Mouse (Mus musculus) small intestine, adult 2 months (tissue): ENCODE results near the gene Smad1. TPM values are rescaled to one million over a fixed set of nuclear protein-coding genes. Genes with fewer than 3 reads are reported as not detected.
A peak's percentile ranks its signal among the peaks of the same experiment; 100 is the strongest.

ENCODE experiments used
- H3K27ac ChIP-seq: fragments of 200-500 bp; 2 replicates; pipeline ENCODE4 v1.5.1; 2012; ENCODE audit warnings: low read depth, low read length, control low read depth, inconsistent platforms; ENCODE audit not compliant: insufficient read depth
- H3K27me3 ChIP-seq: fragments of 200-500 bp; 2 replicates; pipeline ENCODE4 v1.6.1; 2012; ENCODE audit warnings: mild to moderate bottlenecking, moderate library complexity, low read length, inconsistent platforms; ENCODE audit not compliant: control insufficient read depth, insufficient read depth
- H3K36me3 ChIP-seq: fragments of 200-500 bp; 2 replicates; pipeline ENCODE4 v1.6.1; 2012; ENCODE audit warnings: mild to moderate bottlenecking, low read length, control low read depth, inconsistent platforms; ENCODE audit not compliant: control insufficient read depth, insufficient read depth
- H3K4me1 ChIP-seq: fragments of 200-500 bp; 2 replicates; pipeline ENCODE4 v1.6.1; 2012; ENCODE audit warnings: low read length, inconsistent platforms, mixed read lengths; ENCODE audit not compliant: control insufficient read depth, insufficient read depth, insufficient read length
- H3K4me3 ChIP-seq: fragments of 200-500 bp; 2 replicates; pipeline ENCODE4 v1.5.1; 2012; ENCODE audit warnings: low read depth, mild to moderate bottlenecking, control low read depth, inconsistent platforms, low read length, moderate library complexity
- CTCF ChIP-seq: fragments of 200-500 bp; IDR thresholded peaks from 2 replicates; pipeline ENCODE4 v1.5.1; 2012; ENCODE audit warnings: low read depth, mild to moderate bottlenecking, control low read depth, inconsistent platforms, low read length, moderate library complexity, mixed read lengths; ENCODE audit not compliant: insufficient replicate concordance, insufficient read length; ENCODE audit errors: extremely low read depth
- POLR2A ChIP-seq: fragments of 200-500 bp; IDR thresholded peaks from 2 replicates; pipeline ENCODE4 v1.6.1; 2012; ENCODE audit warnings: low read depth, mild to moderate bottlenecking, control low read depth, inconsistent platforms, low read length, moderate library complexity
- WGBS: fragments of 180-500 bp; shearing (Covaris S2); methylation state at CpG from one replicate; pipeline ENCODE4 v1.1.7; 2018; 5-methylcytosine and 5-hydroxymethylcytosine counted together
- polyA plus RNA-seq: library from polyadenylated mRNA; depleted of rRNA; stranded (reverse); fragments of >200 nt; gene quantifications from 2 replicates; pipeline ENCODE4 v1.2.3, GENCODE M21; 2012

Gene Smad1
- polyA plus RNA-seq, 1 experiment, result 54.1 TPM

GRCm38 (mm10) chr8:79355721-79356434 is 43.4 kb downstream of the Smad1 start:
- 70% methylated on average over 16 of the region's 16 CpGs for WGBS
- no peak for TF ChIP-seq POLR2A
- no peak for TF ChIP-seq CTCF
- H3K27ac ChIP-seq, result no peak overlapping the region
- no peaks in the 10 kb centered on the region for H3K27me3 ChIP-seq
- H3K36me3 ChIP-seq, result peaks cover 41% of the 10 kb centered on the region
- no peak overlapping the region for H3K4me3 ChIP-seq
- H3K4me1 ChIP-seq, result peaks cover 5% of the 10 kb centered on the region

GRCm38 (mm10) chr8:79354009-79354408 is 45.3 kb downstream of the Smad1 start:
- Histone ChIP-seq H3K27me3 (no peaks in the 10 kb centered on the region), H3K4me1 (peaks cover 5% of the 10 kb centered on the region), H3K27ac (no peak overlapping the region), H3K4me3 (no peak overlapping the region), H3K36me3 (peaks cover 49% of the 10 kb centered on the region)
- TF ChIP-seq POLR2A (no peak), CTCF (no peak)
- WGBS, result 87% methylated on average over 7 of the region's 7 CpGs

- Histone ChIP-seq H3K4me3 (no peak overlapping the region), H3K36me3 (peaks cover 51% of the 10 kb centered on the region), H3K27me3 (no peaks in the 10 kb centered on the region), H3K4me1 (peaks cover 15% of the 10 kb centered on the region), H3K27ac (no peak overlapping the region)
- 85% methylated on average over 8 of the region's 8 CpGs for WGBS
- no peak for TF ChIP-seq CTCF
- no peak for TF ChIP-seq POLR2A
Measured at GRCm38 (mm10) chr8:79351916-79352315, 47.4 kb downstream of the Smad1 start.

- 63% methylated on average over 3 of the region's 3 CpGs for WGBS
- H3K27ac ChIP-seq, result no peak overlapping the region
Measured at GRCm38 (mm10) chr8:79350805-79351204, 48.5 kb downstream of the Smad1 start.

GRCm38 (mm10) chr8:79350094-79350593 is 49.2 kb downstream of the Smad1 start:
- H3K4me3 ChIP-seq, result no peak overlapping the region
- peak overlapping the region; percentile 47; the same call in 1 of the 2 replicates for H3K27ac ChIP-seq
- peaks cover 22% of the 10 kb centered on the region for H3K4me1 ChIP-seq
- TF ChIP-seq POLR2A (no peak), CTCF (no peak)
- peaks cover 49% of the 10 kb centered on the region for H3K36me3 ChIP-seq
- H3K27me3 ChIP-seq, result no peaks in the 10 kb centered on the region
- 14% methylated on average over 6 of the region's 6 CpGs for WGBS

More at GRCm38 (mm10) chr8:79350805-79351204, 48.5 kb downstream of the Smad1 start:
- H3K27me3 ChIP-seq, result no peaks in the 10 kb centered on the region
- peaks cover 22% of the 10 kb centered on the region for H3K4me1 ChIP-seq
- no peak overlapping the region for H3K4me3 ChIP-seq
- no peak for TF ChIP-seq POLR2A
- no peak for TF ChIP-seq CTCF
- H3K36me3 ChIP-seq, result peaks cover 50% of the 10 kb centered on the region

- 38% methylated on average over 10 of the region's 10 CpGs for WGBS
- H3K27me3 ChIP-seq, result no peaks in the 10 kb centered on the region
- no peak for TF ChIP-seq POLR2A
- TF ChIP-seq CTCF, result no peak
Measured at GRCm38 (mm10) chr8:79346414-79346813, 52.9 kb downstream of the Smad1 start.

GRCm38 (mm10) chr8:79345856-79346255 is 53.5 kb downstream of the Smad1 start:
- Histone ChIP-seq H3K36me3 (peaks cover 54% of the 10 kb centered on the region), H3K4me3 (no peak overlapping the region), H3K27ac (no peak overlapping the region), H3K4me1 (peaks cover 22% of the 10 kb centered on the region), H3K27me3 (no peaks in the 10 kb centered on the region)
- WGBS, result 55% methylated on average over 6 of the region's 6 CpGs
- no peak for TF ChIP-seq CTCF
- TF ChIP-seq POLR2A, result no peak

More at GRCm38 (mm10) chr8:79346414-79346813, 52.9 kb downstream of the Smad1 start:
- H3K4me1 ChIP-seq, result peaks cover 22% of the 10 kb centered on the region
- peaks cover 50% of the 10 kb centered on the region for H3K36me3 ChIP-seq
- H3K4me3 ChIP-seq, result no peak overlapping the region
- 0 out of 2 replicates have a peak overlapping the region, but pooled peaks have one; percentile 38 for H3K27ac ChIP-seq
